Mouse (Mus musculus) stomach, embryonic 16.5 days (tissue): ENCODE data around the gene Rcc1. TPM values are rescaled to one million over a fixed set of nuclear protein-coding genes. Genes with fewer than 3 reads are reported as not detected.

Experiments
- ATAC-seq: fragments of 200-750 bp; cut with Nextera tagmentation; 2 replicates; pipeline ENCODE4 v1.8.0; 2017; ENCODE audit warnings: moderate number of reproducible peaks, moderate TSS enrichment; ENCODE audit not compliant: insufficient read depth, low FRiP score
- H3K27ac ChIP-seq: fragments of 300-500 bp; sonication (generic); 2 replicates; pipeline ENCODE4 v1.5.1; 2014; ENCODE audit warnings: low read length
- H3K27me3 ChIP-seq: fragments of 300-500 bp; sonication (generic); 2 replicates; pipeline ENCODE4 v1.6.1; 2014; ENCODE audit warnings: low read length, control low read depth, mixed read lengths; ENCODE audit not compliant: control insufficient read depth, insufficient read depth
- H3K36me3 ChIP-seq: fragments of 300-500 bp; sonication (generic); 2 replicates; pipeline ENCODE4 v1.6.1; 2014; ENCODE audit warnings: low read length; ENCODE audit not compliant: control insufficient read depth, insufficient read depth
- H3K4me1 ChIP-seq: fragments of 300-500 bp; sonication (generic); 2 replicates; pipeline ENCODE4 v1.6.1; 2014; ENCODE audit warnings: low read length, control low read depth, mixed read lengths; ENCODE audit not compliant: control insufficient read depth, insufficient read depth
- H3K4me2 ChIP-seq: fragments of 300-500 bp; sonication (generic); 2 replicates; pipeline ENCODE4 v1.6.1; 2014; ENCODE audit warnings: low read depth, low read length, mixed read lengths
- H3K4me3 ChIP-seq: fragments of 300-500 bp; sonication (generic); replicated peaks from 2 replicates; pipeline ENCODE4 v1.5.1; 2014; ENCODE audit warnings: mild to moderate bottlenecking, low read length
- H3K9ac ChIP-seq: fragments of 300-500 bp; sonication (generic); 2 replicates; pipeline ENCODE4 v1.6.1; 2014; ENCODE audit warnings: low read length
- H3K9me3 ChIP-seq: fragments of 300-500 bp; sonication (generic); replicated peaks from 2 replicates; pipeline ENCODE4 v1.6.1; 2016; ENCODE audit warnings: low read length, control low read depth; ENCODE audit not compliant: control insufficient read depth
- WGBS: fragments of 180-500 bp; shearing (Covaris S2); extraction: QIAGEN DNeasy Blood & Tissue Kit; methylation state at CpG from one replicate; pipeline ENCODE4 v1.1.7; 2014; 5-methylcytosine and 5-hydroxymethylcytosine counted together
- polyA plus RNA-seq: library from polyadenylated mRNA; unstranded; fragments of >200 nt; fragmentation: Nextera tagmentation; extraction: Ambion mirVana; gene quantifications from 2 replicates; pipeline ENCODE4 v1.2.1, GENCODE M21; 2015

Rcc1 gene
- polyA plus RNA-seq, 1 experiment from 2014 or later = 64.0 TPM

- no peak overlapping the region for H3K4me3 ChIP-seq
- H3K9me3 ChIP-seq = no peaks in the 10 kb centered on the region
- no peak overlapping the region for H3K4me2 ChIP-seq
- H3K27me3 ChIP-seq = no peaks in the 10 kb centered on the region
- no peak for ATAC-seq
- no peak overlapping the region for H3K27ac ChIP-seq
- no peaks in the 10 kb centered on the region for H3K4me1 ChIP-seq
- no peak overlapping the region for H3K9ac ChIP-seq
- 70% methylated on average over 13 of the region's 13 CpGs for WGBS
- peaks cover 23% of the 10 kb centered on the region; the same call in 1 of the 2 replicates for H3K36me3 ChIP-seq
Observed at GRCm38 (mm10) chr4:132365450-132366060, 12.2 kb upstream of the Rcc1 start.

- WGBS = 96% methylated on average over 11 of the region's 11 CpGs
- peaks cover 30% of the 10 kb centered on the region; the same call in 1 of the 2 replicates for H3K36me3 ChIP-seq
Observed at GRCm38 (mm10) chr4:132363487-132363886, 10.1 kb upstream of the Rcc1 start.

GRCm38 (mm10) chr4:132359510-132359909, 6.1 kb upstream of the Rcc1 start:
- no peak for ATAC-seq
- 79% methylated on average over 4 of the region's 4 CpGs for WGBS

More at GRCm38 (mm10) chr4:132363487-132363886, 10.1 kb upstream of the Rcc1 start:
- Histone ChIP-seq H3K9me3 (no peaks in the 10 kb centered on the region), H3K4me1 (no peaks in the 10 kb centered on the region), H3K27ac (no peak overlapping the region), H3K9ac (no peak overlapping the region), H3K4me2 (no peak overlapping the region), H3K4me3 (no peak overlapping the region), H3K27me3 (no peaks in the 10 kb centered on the region)
- ATAC-seq = no peak

GRCm38 (mm10) chr4:132356170-132356569, 2.8 kb upstream of the Rcc1 start:
- Histone ChIP-seq H3K9ac (no peak overlapping the region), H3K27ac (no peak overlapping the region), H3K4me2 (no peak overlapping the region), H3K36me3 (peaks cover 21% of the 10 kb centered on the region), H3K9me3 (no peaks in the 10 kb centered on the region), H3K4me1 (peaks cover 9% of the 10 kb centered on the region; the same call in 1 of the 2 replicates), H3K27me3 (no peaks in the 10 kb centered on the region), H3K4me3 (no peak overlapping the region)
- WGBS = 42% methylated on average over 12 of the region's 12 CpGs
- ATAC-seq = no peak

More at GRCm38 (mm10) chr4:132359510-132359909, 6.1 kb upstream of the Rcc1 start:
- no peaks in the 10 kb centered on the region for H3K4me1 ChIP-seq
- H3K36me3 ChIP-seq = peaks cover 23% of the 10 kb centered on the region; the same call in 1 of the 2 replicates
- H3K4me3 ChIP-seq = no peak overlapping the region
- no peaks in the 10 kb centered on the region for H3K27me3 ChIP-seq
- no peak overlapping the region for H3K27ac ChIP-seq
- H3K9ac ChIP-seq = no peak overlapping the region
- H3K4me2 ChIP-seq = no peak overlapping the region
- no peaks in the 10 kb centered on the region for H3K9me3 ChIP-seq

GRCm38 (mm10) chr4:132355403-132355802, 2.0 kb upstream of the Rcc1 start:
- Histone ChIP-seq H3K4me3 (no peak overlapping the region), H3K9me3 (no peaks in the 10 kb centered on the region), H3K36me3 (peaks cover 18% of the 10 kb centered on the region), H3K27me3 (no peaks in the 10 kb centered on the region), H3K4me1 (peaks cover 10% of the 10 kb centered on the region; the same call in 1 of the 2 replicates), H3K9ac (no peak overlapping the region), H3K27ac (no peak overlapping the region), H3K4me2 (no peak overlapping the region)
- 86% methylated on average over 3 of the region's 3 CpGs for WGBS
- ATAC-seq = no peak

- WGBS = 89% methylated on average over 4 of the region's 4 CpGs
- H3K4me2 ChIP-seq = no peak overlapping the region
- H3K4me3 ChIP-seq = no peak overlapping the region
- no peak overlapping the region for H3K9ac ChIP-seq
- H3K36me3 ChIP-seq = peaks cover 15% of the 10 kb centered on the region
- no peaks in the 10 kb centered on the region for H3K9me3 ChIP-seq
- no peaks in the 10 kb centered on the region for H3K27me3 ChIP-seq
- no peak for ATAC-seq
- H3K27ac ChIP-seq = peak overlapping the region; percentile 23; the same call in 1 of the 2 replicates
- peaks cover 10% of the 10 kb centered on the region; the same call in 1 of the 2 replicates for H3K4me1 ChIP-seq
Observed at GRCm38 (mm10) chr4:132354571-132354970, 1.2 kb upstream of the Rcc1 start.

GRCm38 (mm10) chr4:132352739-132353138, 666 bp downstream of the Rcc1 start:
- Histone ChIP-seq H3K4me2 (peak overlapping the region; percentile 72), H3K4me1 (peaks cover 10% of the 10 kb centered on the region; the same call in 1 of the 2 replicates), H3K4me3 (peak overlapping the region; percentile 88), H3K36me3 (peaks cover 9% of the 10 kb centered on the region), H3K27ac (peak overlapping the region; percentile 98), H3K9me3 (no peaks in the 10 kb centered on the region), H3K9ac (peak overlapping the region; percentile 94), H3K27me3 (no peaks in the 10 kb centered on the region)
- no peak for ATAC-seq
- under 1% methylated on average over 14 of the region's 14 CpGs for WGBS

GRCm38 (mm10) chr4:132351401-132351800, 2.0 kb downstream of the Rcc1 start:
- H3K27ac ChIP-seq = peak overlapping the region; percentile 47; the same call in 1 of the 2 replicates

GRCm38 (mm10) chr4:132350854-132351253, 2.6 kb downstream of the Rcc1 start:
- Histone ChIP-seq H3K9me3 (no peaks in the 10 kb centered on the region), H3K4me3 (no peak overlapping the region), H3K9ac (no peak overlapping the region), H3K4me1 (peaks cover 13% of the 10 kb centered on the region; the same call in 1 of the 2 replicates), H3K27ac (0 out of 2 replicates have a peak overlapping the region, but pooled peaks have one; percentile 14), H3K4me2 (no peak overlapping the region), H3K27me3 (no peaks in the 10 kb centered on the region), H3K36me3 (peaks cover 9% of the 10 kb centered on the region)
- no peak for ATAC-seq
- 72% methylated on average over 3 of the region's 3 CpGs for WGBS

More at GRCm38 (mm10) chr4:132351401-132351800, 2.0 kb downstream of the Rcc1 start:
- Histone ChIP-seq H3K4me1 (peaks cover 10% of the 10 kb centered on the region; the same call in 1 of the 2 replicates), H3K27me3 (no peaks in the 10 kb centered on the region), H3K4me2 (peak overlapping the region; percentile 72), H3K9ac (peak overlapping the region; percentile 7; the same call in 1 of the 2 replicates), H3K4me3 (peak overlapping the region; percentile 88), H3K36me3 (peaks cover 9% of the 10 kb centered on the region), H3K9me3 (no peaks in the 10 kb centered on the region)
- 30% methylated on average over 1 of the region's 1 CpGs for WGBS
- no peak for ATAC-seq
